Mouse (Mus musculus) midbrain, embryonic 11.5 days (tissue): Measurements from ENCODE around the gene Cep128. TPM values are rescaled to one million over a fixed set of nuclear protein-coding genes. Genes with fewer than 3 reads are reported as not detected.
"Not testable (repeated sequence)": the region's sequence is repeated elsewhere in the genome, so short reads cannot be mapped to it uniquely, and the experiment has no call there.

Source experiments
- ATAC-seq: fragments of 200-750 bp; cut with Nextera tagmentation; 2 replicates; pipeline ENCODE4 v1.8.0; 2017; ENCODE audit warnings: moderate TSS enrichment, moderate library complexity; ENCODE audit not compliant: low FRiP score
- DNase-seq: peaks from one replicate; pipeline ENCODE4 v3.0.0; 2015; ENCODE audit warnings: low spot score; ENCODE audit errors: missing footprints
- H3K27ac ChIP-seq: fragments of 300-500 bp; sonication (generic); 2 replicates; pipeline ENCODE4 v1.5.1; 2014; ENCODE audit warnings: low read depth, low read length
- H3K27me3 ChIP-seq: fragments of 300-500 bp; sonication (generic); 2 replicates; pipeline ENCODE4 v1.6.1; 2014; ENCODE audit warnings: mild to moderate bottlenecking, low read length, moderate library complexity, mixed read lengths; ENCODE audit not compliant: control insufficient read depth, insufficient read depth
- H3K36me3 ChIP-seq: fragments of 300-500 bp; sonication (generic); 2 replicates; pipeline ENCODE4 v1.6.1; 2014; ENCODE audit warnings: mild to moderate bottlenecking, low read length, moderate library complexity, mixed read lengths; ENCODE audit not compliant: control insufficient read depth, insufficient read depth
- H3K4me1 ChIP-seq: fragments of 300-500 bp; sonication (generic); 2 replicates; pipeline ENCODE4 v1.6.1; 2014; ENCODE audit warnings: low read length; ENCODE audit not compliant: control insufficient read depth, insufficient read depth
- H3K4me2 ChIP-seq: fragments of 300-500 bp; sonication (generic); 2 replicates; pipeline ENCODE4 v1.6.1; 2014; ENCODE audit warnings: mild to moderate bottlenecking, moderate library complexity
- H3K4me3 ChIP-seq: fragments of 300-500 bp; sonication (generic); 2 replicates; pipeline ENCODE4 v1.5.1; 2014; ENCODE audit warnings: low read depth, low read length
- H3K9ac ChIP-seq: fragments of 300-500 bp; sonication (generic); 2 replicates; pipeline ENCODE4 v1.6.1; 2014; ENCODE audit warnings: low read length
- H3K9me3 ChIP-seq: fragments of 300-500 bp; sonication (generic); 2 replicates; pipeline ENCODE4 v1.6.1; 2016; ENCODE audit warnings: low read length; ENCODE audit not compliant: control insufficient read depth
- WGBS: fragments of 180-500 bp; shearing (Covaris S2); extraction: QIAGEN DNeasy Blood & Tissue Kit; methylation state at CpG from one replicate; pipeline ENCODE4 v1.1.7; 2014; 5-methylcytosine and 5-hydroxymethylcytosine counted together
- polyA plus RNA-seq: library from polyadenylated mRNA; unstranded; fragments of >200 nt; fragmentation: Nextera tagmentation; extraction: Ambion mirVana; gene quantifications from 2 replicates; pipeline ENCODE4 v1.2.1, GENCODE M21; 2014

Cep128 gene
- polyA plus RNA-seq, 1 experiment from 2014 or later, result 9.5 TPM

DNA sequence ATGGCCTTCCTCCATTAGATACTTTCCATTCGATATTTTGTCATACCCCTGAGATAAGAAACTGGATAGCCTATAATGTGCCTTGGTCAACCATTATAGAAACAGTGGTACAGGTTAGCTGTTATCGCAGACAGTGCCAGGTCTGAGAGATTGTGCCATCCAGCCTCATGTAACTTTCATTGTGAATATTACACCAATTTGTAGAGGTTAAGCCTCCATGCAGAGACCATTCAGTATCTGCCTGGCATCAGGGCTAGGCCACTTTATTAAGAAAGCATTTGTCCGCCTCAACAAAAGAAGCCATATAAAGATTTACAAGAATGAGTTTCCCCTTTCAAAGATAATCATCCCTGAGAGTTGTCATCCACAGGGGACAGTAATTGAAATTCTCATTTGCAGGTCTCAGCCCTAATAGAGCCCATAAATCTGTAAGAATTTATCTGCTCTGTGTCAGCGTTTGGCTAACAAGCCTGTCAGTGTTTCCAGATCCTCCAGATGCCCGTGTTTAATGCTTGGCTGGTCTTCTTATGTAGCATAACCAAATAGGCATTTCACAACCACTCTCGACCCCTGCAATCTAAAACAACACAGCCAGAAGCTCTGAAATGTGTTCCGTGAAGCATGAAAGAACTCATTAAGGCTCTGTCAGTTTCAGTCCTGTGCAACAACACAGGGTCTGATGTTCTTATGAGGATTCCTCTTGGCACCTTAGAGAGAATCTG, 28.4 kb upstream of the Cep128 start:
- DNase-seq (no peak), ATAC-seq (peak; percentile 71)
- Histone ChIP-seq H3K27ac (no peak overlapping the region), H3K4me1 (no peaks in the 10 kb centered on the region), H3K4me3 (no peak overlapping the region), H3K27me3 (no peaks in the 10 kb centered on the region), H3K4me2 (no peak overlapping the region), H3K36me3 (no peaks in the 10 kb centered on the region), H3K9me3 (no peaks in the 10 kb centered on the region), H3K9ac (no peak overlapping the region)
- WGBS, result 42% methylated on average over 7 of the region's 7 CpGs

DNA sequence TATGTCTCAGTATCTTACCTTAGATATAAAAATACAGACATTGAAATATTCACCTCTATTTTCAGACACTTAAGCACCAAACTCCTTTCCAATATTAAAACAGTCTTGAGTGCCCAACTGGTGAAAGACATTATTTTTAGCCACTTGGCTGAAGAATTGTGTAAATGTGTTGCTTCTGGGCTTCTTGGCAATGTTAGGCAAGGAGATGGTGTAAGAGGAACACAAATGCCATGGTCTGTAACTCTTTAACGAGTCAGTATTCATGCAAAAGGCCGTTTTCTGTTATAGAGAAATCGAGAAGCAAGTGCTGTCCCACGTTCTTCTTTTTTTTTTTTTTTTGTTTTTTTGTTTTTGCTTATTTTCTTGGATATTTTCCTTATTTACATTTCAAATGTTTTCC, 26.1 kb upstream of the Cep128 start:
- H3K36me3 ChIP-seq, result no peaks in the 10 kb centered on the region
- H3K4me3 ChIP-seq, result no peak overlapping the region
- H3K4me2 ChIP-seq, result no peak overlapping the region
- WGBS, result 89% methylated on average over 4 of the region's 4 CpGs
- DNase-seq (no peak), ATAC-seq (no peak)
- H3K9me3 ChIP-seq, result no peaks in the 10 kb centered on the region
- H3K27me3 ChIP-seq, result no peaks in the 10 kb centered on the region
- H3K27ac ChIP-seq, result no peak overlapping the region
- H3K9ac ChIP-seq, result no peak overlapping the region
- no peaks in the 10 kb centered on the region for H3K4me1 ChIP-seq

DNA sequence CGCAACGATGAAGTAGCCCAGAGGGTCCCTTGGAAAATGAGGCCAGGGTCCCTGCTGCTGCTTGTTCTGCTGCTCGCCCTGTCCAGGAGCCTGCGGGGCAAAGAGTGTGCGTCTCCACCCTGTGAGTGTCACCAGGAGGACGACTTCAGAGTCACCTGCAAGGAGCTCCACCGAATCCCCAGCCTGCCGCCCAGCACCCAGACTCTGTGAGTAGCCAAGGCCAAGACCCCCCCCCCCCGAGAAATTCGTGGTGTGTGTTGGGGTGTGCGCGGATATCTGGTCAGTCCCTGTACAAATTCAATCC, 16.8 kb upstream of the Cep128 start:
- peak overlapping the region; percentile 76 for H3K4me2 ChIP-seq
- H3K4me3 ChIP-seq, result peak overlapping the region; percentile 45
- no peak for ATAC-seq
- 3% methylated on average over 12 of the region's 12 CpGs for WGBS
- no peak overlapping the region for H3K27ac ChIP-seq
- DNase-seq, result no peak
- no peaks in the 10 kb centered on the region for H3K9me3 ChIP-seq
- H3K36me3 ChIP-seq, result no peaks in the 10 kb centered on the region
- peak overlapping the region; percentile 46 for H3K9ac ChIP-seq
- H3K27me3 ChIP-seq, result peaks cover 6% of the 10 kb centered on the region; the same call in 1 of the 2 replicates
- H3K4me1 ChIP-seq, result peaks cover 2% of the 10 kb centered on the region

DNA sequence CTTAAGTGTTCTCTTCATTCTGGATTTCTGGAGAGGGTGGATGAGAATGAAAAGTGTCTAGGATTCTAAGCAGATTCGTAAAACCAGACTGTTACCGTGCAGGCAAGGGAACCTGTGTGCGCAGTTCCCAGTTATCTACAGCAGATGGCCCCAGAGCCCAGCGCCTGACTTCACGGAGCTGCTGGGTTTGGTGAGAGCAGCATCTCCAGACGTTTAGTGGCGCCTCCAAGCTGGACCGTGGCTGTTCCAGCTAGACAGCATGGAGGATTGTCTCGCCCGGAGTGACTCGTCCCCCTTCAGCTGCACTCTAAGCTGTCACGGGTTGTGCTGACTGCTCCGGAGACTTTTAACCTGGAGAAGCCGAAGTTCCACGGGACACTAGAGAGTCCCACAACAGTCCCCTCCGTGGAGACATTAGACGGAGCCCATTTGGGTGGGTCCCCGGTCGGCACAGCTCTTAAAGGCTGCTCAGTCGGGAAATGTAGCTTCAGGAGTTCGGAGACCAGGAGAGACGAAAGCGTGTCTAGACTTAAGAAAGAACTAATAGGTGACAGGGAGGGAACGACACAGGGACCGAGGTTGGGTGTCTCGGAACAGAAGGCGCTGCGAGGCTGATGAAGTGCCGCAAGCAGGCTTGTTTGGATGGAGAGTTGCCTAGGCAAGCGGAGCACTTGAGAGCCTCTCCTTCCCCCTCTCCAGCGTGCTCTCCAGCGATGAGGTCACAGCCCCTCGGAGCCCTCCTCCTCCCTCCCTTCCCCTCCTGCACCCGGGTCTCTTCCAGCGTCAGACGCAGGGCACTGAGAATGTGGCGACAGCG, 16.2 kb upstream of the Cep128 start:
- DNase-seq (peak; percentile 96), ATAC-seq (peak; percentile 93)
- H3K9me3 ChIP-seq, result no peaks in the 10 kb centered on the region
- peak overlapping the region; percentile 46 for H3K9ac ChIP-seq
- 1% methylated on average over 36 of the region's 38 CpGs for WGBS
- peaks cover 2% of the 10 kb centered on the region for H3K4me1 ChIP-seq
- peak overlapping the region; percentile 45 for H3K4me3 ChIP-seq
- H3K27ac ChIP-seq, result no peak overlapping the region
- H3K27me3 ChIP-seq, result peaks cover 6% of the 10 kb centered on the region; the same call in 1 of the 2 replicates
- H3K36me3 ChIP-seq, result no peaks in the 10 kb centered on the region
- peak overlapping the region; percentile 76 for H3K4me2 ChIP-seq

DNA sequence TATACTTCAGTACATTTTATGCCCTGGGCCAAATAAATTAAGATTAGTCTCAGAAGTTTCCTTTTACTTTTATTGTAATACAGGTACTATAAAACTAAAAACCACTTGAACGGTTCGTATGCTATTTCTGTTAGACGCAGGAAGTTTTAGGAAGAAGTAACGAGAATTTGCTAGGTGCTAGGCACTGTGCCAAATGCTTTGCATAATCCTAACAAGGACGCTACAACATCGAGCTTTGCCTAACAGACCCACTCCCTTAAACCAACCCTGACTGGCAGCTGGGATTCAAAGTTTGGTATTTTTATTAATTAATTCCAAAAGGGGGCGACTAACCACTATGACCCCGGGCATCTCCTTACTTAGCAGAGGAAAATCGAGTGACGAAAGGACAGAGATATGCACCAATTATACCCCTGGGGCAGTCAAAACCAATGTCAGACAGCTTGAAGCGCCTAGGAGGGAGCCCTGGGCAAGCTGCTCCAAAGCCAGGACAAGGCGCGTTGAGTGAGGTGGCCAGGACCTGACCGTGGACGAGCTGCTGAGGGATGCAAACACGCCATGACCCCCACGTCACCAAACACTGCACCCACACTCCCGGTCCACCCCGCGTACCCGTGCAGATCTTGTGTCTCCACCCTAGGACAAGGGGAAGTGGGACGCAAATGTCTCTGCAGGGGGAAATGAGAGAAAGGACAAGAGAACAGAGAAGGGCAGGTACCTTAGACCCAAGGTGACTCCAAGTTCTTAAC, 519 bp downstream of the Cep128 start:
- H3K27ac ChIP-seq, result no peak overlapping the region
- peak overlapping the region; percentile 65 for H3K4me3 ChIP-seq
- H3K36me3 ChIP-seq, result no peaks in the 10 kb centered on the region
- no peaks in the 10 kb centered on the region for H3K4me1 ChIP-seq
- ATAC-seq, result peak; percentile 81
- 7% methylated on average over 22 of the region's 22 CpGs for WGBS
- H3K4me2 ChIP-seq, result peak overlapping the region; percentile 90
- H3K9me3 ChIP-seq, result no peaks in the 10 kb centered on the region
- DNase-seq, result peak; percentile 95
- peak overlapping the region; percentile 68 for H3K9ac ChIP-seq
- no peaks in the 10 kb centered on the region for H3K27me3 ChIP-seq

DNA sequence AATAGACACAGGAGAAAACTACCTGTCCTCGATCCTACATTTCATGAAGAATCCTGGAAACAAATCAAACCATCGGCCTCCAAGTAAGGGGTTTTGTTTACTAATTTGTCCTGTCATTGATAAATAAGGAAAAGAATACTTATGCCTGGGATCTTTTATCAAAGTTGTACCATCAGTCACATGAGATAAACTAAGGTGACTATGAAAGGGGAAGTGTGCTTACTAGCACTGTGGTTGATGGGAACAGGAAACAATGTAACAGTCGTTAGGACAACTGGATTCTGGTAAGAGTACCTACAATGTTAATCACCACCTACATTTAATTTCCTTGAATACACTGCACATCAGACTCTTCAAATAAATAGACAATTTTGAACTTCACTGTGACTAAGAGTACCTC, 15.0 kb downstream of the Cep128 start:
- Histone ChIP-seq H3K27ac (no peak overlapping the region), H3K36me3 (peaks cover 2% of the 10 kb centered on the region; the same call in 1 of the 2 replicates), H3K9me3 (no peaks in the 10 kb centered on the region; the same call in 1 of the 2 replicates), H3K4me3 (no peak overlapping the region), H3K9ac (no peak overlapping the region), H3K4me1 (no peaks in the 10 kb centered on the region), H3K27me3 (no peaks in the 10 kb centered on the region), H3K4me2 (no peak overlapping the region)
- no peak for ATAC-seq
- DNase-seq, result no peak
- WGBS, result 96% methylated on average over 3 of the region's 3 CpGs

DNA sequence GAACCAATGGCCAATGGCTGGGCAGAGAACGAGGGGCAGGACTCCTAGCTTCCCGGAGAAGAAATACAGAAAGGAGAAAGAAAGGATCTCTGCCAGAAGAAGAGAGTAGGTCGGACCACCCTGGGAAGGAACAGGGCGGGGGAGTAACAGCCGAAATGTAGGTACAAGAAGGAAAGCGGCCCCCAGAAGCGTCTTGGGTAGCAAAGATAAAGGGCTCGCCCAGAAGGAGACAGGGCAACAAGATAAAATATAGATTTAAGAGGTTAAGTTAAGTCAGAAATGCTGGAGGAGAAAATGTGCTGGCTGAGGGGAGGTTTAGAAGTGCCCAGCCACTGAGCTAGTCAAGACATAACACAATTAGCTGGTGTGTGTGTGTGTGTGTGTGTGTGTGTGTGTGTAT, 30.4 kb downstream of the Cep128 start:
- Histone ChIP-seq H3K27me3 (no peaks in the 10 kb centered on the region), H3K27ac (no peak overlapping the region), H3K4me1 (no peaks in the 10 kb centered on the region), H3K36me3 (no peaks in the 10 kb centered on the region), H3K9me3 (no peaks in the 10 kb centered on the region), H3K4me2 (no peak overlapping the region), H3K4me3 (no peak overlapping the region), H3K9ac (no peak overlapping the region)
- ATAC-seq, result no peak
- 87% methylated on average over 8 of the region's 8 CpGs for WGBS
- no peak for DNase-seq

DNA sequence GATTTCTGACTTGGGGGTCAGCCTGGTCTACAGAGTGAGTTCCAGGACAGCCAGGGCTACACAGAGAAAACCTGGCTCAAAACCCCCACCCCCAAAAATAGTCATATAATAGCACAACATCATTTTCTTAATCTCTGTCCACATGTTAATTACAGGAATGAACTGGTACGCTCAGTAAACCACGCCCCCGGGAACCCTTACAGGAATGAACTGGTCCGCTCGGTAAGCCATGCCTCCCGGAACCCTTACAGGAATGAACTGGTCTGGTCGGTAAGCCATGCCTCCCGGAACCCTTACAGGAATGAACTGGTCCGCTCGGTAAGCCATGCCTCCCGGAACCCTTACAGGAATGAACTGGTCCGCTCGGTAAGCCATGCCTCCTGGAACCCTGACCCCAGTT, 45.6 kb downstream of the Cep128 start:
- H3K27ac ChIP-seq, H3K9ac ChIP-seq, ATAC-seq, DNase-seq, H3K4me3 ChIP-seq, H3K36me3 ChIP-seq, H3K4me2 ChIP-seq, H3K27me3 ChIP-seq, H3K4me1 ChIP-seq, H3K9me3 ChIP-seq: not testable (repeated sequence)
- 97% methylated on average over 13 of the region's 13 CpGs for WGBS

DNA sequence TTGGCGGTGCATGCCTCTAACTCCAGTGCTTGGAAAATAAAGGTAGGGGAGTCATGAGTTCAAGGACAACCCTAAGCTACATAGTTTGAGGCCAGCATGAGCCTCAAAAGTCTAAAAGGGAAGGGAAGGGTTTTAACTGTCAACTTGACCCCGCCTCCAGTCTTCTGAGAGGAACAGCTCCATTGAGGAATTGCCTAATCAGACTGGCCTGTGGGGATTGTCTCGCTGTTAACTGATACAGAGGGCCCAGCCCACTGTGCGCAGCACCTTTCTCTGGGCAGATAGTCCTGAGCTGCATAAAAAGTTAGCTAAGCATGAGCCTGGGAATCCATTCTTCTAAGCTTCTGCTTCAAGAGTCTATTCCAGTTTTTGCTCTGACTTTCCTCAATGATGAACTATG, 56.7 kb downstream of the Cep128 start:
- Histone ChIP-seq H3K4me2 (no peak overlapping the region), H3K9me3 (no peaks in the 10 kb centered on the region), H3K36me3 (no peaks in the 10 kb centered on the region), H3K27me3 (no peaks in the 10 kb centered on the region), H3K9ac (no peak overlapping the region), H3K4me1 (no peaks in the 10 kb centered on the region), H3K4me3 (no peak overlapping the region), H3K27ac (no peak overlapping the region)
- WGBS, result 68% methylated on average over 4 of the region's 4 CpGs
- ATAC-seq (no peak), DNase-seq (no peak)
